Mouse (Mus musculus) midbrain, embryonic 13.5 days (tissue): ENCODE data around the gene Sesn3. TPM values are rescaled to one million over a fixed set of nuclear protein-coding genes. Genes with fewer than 3 reads are reported as not detected.
A peak's percentile ranks its signal among the peaks of the same experiment; 100 is the strongest.

Source experiments
- ATAC-seq: fragments of 200-750 bp; cut with Nextera tagmentation; 2 replicates; pipeline ENCODE4 v1.8.0; 2017; ENCODE audit warnings: mild to moderate bottlenecking, moderate TSS enrichment, moderate library complexity
- H3K27ac ChIP-seq: fragments of 300-500 bp; sonication (generic); 2 replicates; pipeline ENCODE4 v1.5.1; 2015; ENCODE audit warnings: inconsistent platforms, mild to moderate bottlenecking, moderate library complexity
- H3K27me3 ChIP-seq: fragments of 300-500 bp; sonication (generic); 2 replicates; pipeline ENCODE4 v1.6.1; 2015; ENCODE audit warnings: mild to moderate bottlenecking, inconsistent platforms
- H3K36me3 ChIP-seq: fragments of 300-500 bp; sonication (generic); 2 replicates; pipeline ENCODE4 v1.6.1; 2015; ENCODE audit warnings: mild to moderate bottlenecking, inconsistent platforms
- H3K4me1 ChIP-seq: fragments of 300-500 bp; sonication (generic); replicated peaks from 2 replicates; pipeline ENCODE4 v1.6.1; 2015; ENCODE audit warnings: inconsistent platforms
- H3K4me2 ChIP-seq: fragments of 300-500 bp; sonication (generic); replicated peaks from 2 replicates; pipeline ENCODE4 v1.6.1; 2015; ENCODE audit warnings: moderate library complexity, mild to moderate bottlenecking, inconsistent platforms
- H3K4me3 ChIP-seq: fragments of 300-500 bp; sonication (generic); replicated peaks from 2 replicates; pipeline ENCODE4 v1.5.1; 2015; ENCODE audit warnings: mild to moderate bottlenecking, inconsistent platforms
- H3K9ac ChIP-seq: fragments of 300-500 bp; sonication (generic); replicated peaks from 2 replicates; pipeline ENCODE4 v1.6.1; 2015; ENCODE audit warnings: mild to moderate bottlenecking, inconsistent platforms
- H3K9me3 ChIP-seq: fragments of 300-500 bp; sonication (generic); 2 replicates; pipeline ENCODE4 v1.6.1; 2016; ENCODE audit warnings: mild to moderate bottlenecking, inconsistent platforms
- WGBS: fragments of 180-500 bp; shearing (Covaris S2); methylation state at CpG from one replicate; pipeline ENCODE4 v1.1.7; 2015; 5-methylcytosine and 5-hydroxymethylcytosine counted together
- polyA plus RNA-seq: library from polyadenylated mRNA; unstranded; fragments of >200 nt; fragmentation: Nextera tagmentation; extraction: Ambion mirVana; gene quantifications from 2 replicates; pipeline ENCODE4 v1.2.1, GENCODE M21; 2015

Sesn3 gene
- polyA plus RNA-seq, 1 experiment from 2014 or later: 18.8 TPM

- no peak for ATAC-seq
- Histone ChIP-seq H3K4me2 (no peak overlapping the region), H3K27ac (no peak overlapping the region), H3K4me1 (peaks cover 14% of the 10 kb centered on the region; the same call in 1 of the 2 replicates), H3K36me3 (no peaks in the 10 kb centered on the region), H3K27me3 (no peaks in the 10 kb centered on the region), H3K9ac (no peak overlapping the region), H3K9me3 (no peaks in the 10 kb centered on the region), H3K4me3 (no peak overlapping the region)
Measured at GRCm38 (mm10) chr9:14288500-14288899, 13.6 kb downstream of the Sesn3 start.

DNA sequence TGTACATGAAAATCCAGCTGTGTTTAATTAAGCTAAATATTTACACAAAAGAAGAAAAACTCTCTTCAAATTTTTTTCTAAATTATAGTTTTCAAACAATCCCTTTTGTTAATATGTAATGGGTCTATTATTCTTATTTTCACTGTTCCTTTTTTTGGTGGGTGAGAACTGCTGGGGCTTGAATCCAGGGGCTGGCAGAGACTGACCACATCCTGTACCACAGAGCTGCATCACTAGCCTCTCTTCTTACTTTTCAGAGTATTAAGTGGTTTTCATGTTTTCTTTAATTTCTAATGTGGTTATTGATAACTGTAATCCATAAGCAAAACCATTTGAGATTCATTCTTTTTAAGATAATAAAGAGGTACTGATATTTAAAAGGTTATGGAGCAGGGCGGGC, 19.0 kb downstream of the Sesn3 start:
- Histone ChIP-seq H3K27me3 (no peaks in the 10 kb centered on the region), H3K9me3 (no peaks in the 10 kb centered on the region), H3K9ac (no peak overlapping the region), H3K4me3 (no peak overlapping the region), H3K4me2 (no peak overlapping the region), H3K27ac (no peak overlapping the region), H3K4me1 (peaks cover 8% of the 10 kb centered on the region; the same call in 1 of the 2 replicates), H3K36me3 (no peaks in the 10 kb centered on the region)
- ATAC-seq: no peak
- WGBS: 97% methylated on average over 1 of the region's 1 CpGs

DNA sequence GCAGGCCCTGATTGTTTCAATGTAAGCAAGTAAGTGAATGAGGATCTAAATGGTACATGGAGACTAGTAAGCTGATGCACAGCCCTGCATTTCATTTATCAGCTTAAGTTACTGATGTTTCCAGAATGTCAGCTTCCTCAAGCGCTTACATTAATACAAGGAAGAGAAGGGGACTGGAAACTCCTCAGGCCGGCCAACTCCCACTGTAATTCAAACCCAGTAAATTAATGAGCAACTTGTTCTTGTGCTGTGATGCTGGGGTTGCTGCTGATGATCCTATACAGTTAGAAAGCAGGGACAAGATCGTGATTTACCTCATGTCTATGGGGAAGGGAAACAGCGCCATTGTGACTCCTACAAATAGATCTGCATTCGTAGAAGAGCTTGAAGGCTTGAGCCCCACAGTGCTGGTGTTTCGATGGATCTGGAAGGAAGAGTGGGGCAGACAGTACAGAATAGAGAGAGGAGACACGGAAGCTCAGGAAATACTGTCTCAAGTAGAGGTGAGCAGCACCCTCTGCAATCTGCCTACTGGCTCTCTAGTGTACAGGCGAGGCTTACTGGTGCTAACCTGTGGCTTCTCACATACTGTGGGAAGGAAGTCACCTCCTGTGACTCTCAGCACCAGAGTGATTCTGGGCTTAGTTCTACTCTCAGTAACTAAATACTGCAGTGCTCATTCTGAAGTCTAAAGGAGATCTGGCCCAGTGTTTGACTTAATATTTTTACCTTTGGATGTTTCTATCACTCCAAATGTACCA, 21.0 kb downstream of the Sesn3 start:
- Histone ChIP-seq H3K9me3 (no peaks in the 10 kb centered on the region), H3K4me2 (no peak overlapping the region), H3K4me1 (0 out of 2 replicates have a peak, but pooled peaks cover 2% of the 10 kb centered on the region), H3K36me3 (no peaks in the 10 kb centered on the region), H3K4me3 (no peak overlapping the region), H3K27me3 (no peaks in the 10 kb centered on the region), H3K27ac (no peak overlapping the region), H3K9ac (no peak overlapping the region)
- 96% methylated on average over 8 of the region's 8 CpGs for WGBS
- ATAC-seq: no peak

GRCm38 (mm10) chr9:14297204-14297603, 22.3 kb downstream of the Sesn3 start:
- H3K27ac ChIP-seq: no peak overlapping the region

GRCm38 (mm10) chr9:14299819-14300218, 25.0 kb downstream of the Sesn3 start:
- Histone ChIP-seq H3K4me1 (peaks cover 11% of the 10 kb centered on the region), H3K27me3 (no peaks in the 10 kb centered on the region), H3K9ac (no peak overlapping the region), H3K9me3 (no peaks in the 10 kb centered on the region), H3K27ac (no peak overlapping the region), H3K4me2 (no peak overlapping the region), H3K36me3 (no peaks in the 10 kb centered on the region), H3K4me3 (no peak overlapping the region)
- no peak for ATAC-seq

More at GRCm38 (mm10) chr9:14297204-14297603, 22.3 kb downstream of the Sesn3 start:
- no peaks in the 10 kb centered on the region for H3K36me3 ChIP-seq
- H3K4me3 ChIP-seq: no peak overlapping the region
- no peak overlapping the region for H3K9ac ChIP-seq
- ATAC-seq: no peak
- 91% methylated on average over 5 of the region's 5 CpGs for WGBS
- H3K9me3 ChIP-seq: no peaks in the 10 kb centered on the region
- H3K4me1 ChIP-seq: 0 out of 2 replicates have a peak, but pooled peaks cover 2% of the 10 kb centered on the region
- no peaks in the 10 kb centered on the region for H3K27me3 ChIP-seq
- no peak overlapping the region for H3K4me2 ChIP-seq

- ATAC-seq: no peak
- no peaks in the 10 kb centered on the region for H3K36me3 ChIP-seq
- H3K9ac ChIP-seq: no peak overlapping the region
- H3K27me3 ChIP-seq: no peaks in the 10 kb centered on the region
- H3K4me1 ChIP-seq: peaks cover 13% of the 10 kb centered on the region
- no peaks in the 10 kb centered on the region for H3K9me3 ChIP-seq
- no peak overlapping the region for H3K4me3 ChIP-seq
- WGBS: 79% methylated on average over 6 of the region's 6 CpGs
- H3K27ac ChIP-seq: no peak overlapping the region
- H3K4me2 ChIP-seq: no peak overlapping the region
Measured at GRCm38 (mm10) chr9:14300795-14301194, 25.9 kb downstream of the Sesn3 start.

GRCm38 (mm10) chr9:14304262-14304968, 29.5 kb downstream of the Sesn3 start:
- Histone ChIP-seq H3K27me3 (no peaks in the 10 kb centered on the region), H3K9me3 (no peaks in the 10 kb centered on the region), H3K4me3 (no peak overlapping the region), H3K4me1 (peaks cover 13% of the 10 kb centered on the region), H3K9ac (no peak overlapping the region), H3K27ac (no peak overlapping the region), H3K4me2 (no peak overlapping the region), H3K36me3 (peaks cover 12% of the 10 kb centered on the region)
- ATAC-seq: peak; percentile 83
- 31% methylated on average over 9 of the region's 9 CpGs for WGBS

DNA sequence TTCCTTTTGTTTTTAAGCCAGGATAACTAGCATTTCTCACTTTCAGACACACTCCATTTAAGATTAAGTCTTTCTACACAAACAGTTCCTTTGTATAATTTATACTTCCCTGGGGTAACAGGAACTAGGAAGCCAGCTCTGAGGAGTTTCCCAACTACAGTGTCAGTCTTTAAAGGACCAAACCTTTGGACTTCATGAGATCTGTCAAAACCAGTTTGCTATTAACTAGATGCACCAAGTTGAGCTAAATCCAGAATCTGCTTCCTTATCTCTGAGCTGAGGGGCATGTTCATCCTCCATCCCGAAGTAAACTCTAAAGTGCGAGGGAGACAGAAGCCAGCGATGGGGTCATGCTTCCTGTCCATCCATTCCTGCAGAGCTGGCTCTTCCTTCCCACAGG, 32.5 kb downstream of the Sesn3 start:
- Histone ChIP-seq H3K4me1 (peaks cover 13% of the 10 kb centered on the region), H3K27me3 (no peaks in the 10 kb centered on the region), H3K9ac (no peak overlapping the region), H3K9me3 (no peaks in the 10 kb centered on the region), H3K4me3 (no peak overlapping the region), H3K27ac (no peak overlapping the region), H3K4me2 (no peak overlapping the region), H3K36me3 (peaks cover 30% of the 10 kb centered on the region)
- ATAC-seq: no peak
- WGBS: 94% methylated on average over 3 of the region's 3 CpGs

DNA sequence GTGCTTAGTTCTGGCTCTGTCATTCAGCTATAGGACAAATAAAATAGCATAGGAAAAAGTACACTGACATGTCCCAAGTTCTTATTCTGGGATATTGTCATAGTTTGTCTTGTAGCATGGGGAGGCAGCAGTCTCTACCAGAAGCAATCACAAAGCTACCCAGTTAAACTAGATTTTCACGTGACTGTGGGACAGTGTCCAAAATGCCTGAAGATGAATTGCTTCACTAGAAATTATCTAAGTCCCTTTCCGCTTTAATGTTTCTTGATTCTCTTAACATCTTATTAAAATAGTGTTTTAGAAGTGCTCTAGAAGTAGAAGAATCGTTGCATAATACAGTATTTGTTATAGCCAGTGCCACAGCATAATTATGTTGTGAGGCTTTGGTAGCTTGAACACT, 39.1 kb downstream of the Sesn3 start:
- Histone ChIP-seq H3K9ac (no peak overlapping the region), H3K4me3 (no peak overlapping the region), H3K36me3 (peaks cover 61% of the 10 kb centered on the region), H3K4me2 (no peak overlapping the region), H3K4me1 (no peaks in the 10 kb centered on the region), H3K9me3 (no peaks in the 10 kb centered on the region), H3K27me3 (no peaks in the 10 kb centered on the region), H3K27ac (no peak overlapping the region)
- ATAC-seq: no peak
- 89% methylated on average over 3 of the region's 3 CpGs for WGBS

DNA sequence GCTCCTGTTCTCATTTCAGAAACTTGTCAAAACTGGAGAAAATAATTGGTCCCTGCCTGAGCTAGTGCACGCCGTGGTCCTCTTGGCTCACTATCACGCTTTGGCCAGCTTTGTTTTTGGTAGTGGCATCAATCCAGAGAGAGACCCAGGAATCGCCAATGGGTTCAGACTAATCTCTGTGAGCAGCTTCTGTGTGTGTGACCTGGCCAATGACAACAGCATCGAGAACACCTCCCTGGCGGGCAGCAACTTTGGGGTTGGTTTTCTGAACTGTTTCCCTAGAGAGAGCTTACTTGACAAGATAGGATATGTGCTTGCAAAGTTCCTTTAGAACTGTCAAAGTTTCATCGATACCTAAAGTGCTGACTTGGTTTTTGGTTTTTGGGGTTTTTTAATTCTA, 39.6 kb downstream of the Sesn3 start:
- 93% methylated on average over 7 of the region's 7 CpGs for WGBS
- Histone ChIP-seq H3K4me2 (no peak overlapping the region), H3K9me3 (no peaks in the 10 kb centered on the region), H3K4me3 (no peak overlapping the region), H3K9ac (no peak overlapping the region), H3K27ac (no peak overlapping the region), H3K36me3 (peaks cover 59% of the 10 kb centered on the region), H3K27me3 (no peaks in the 10 kb centered on the region), H3K4me1 (no peaks in the 10 kb centered on the region)
- ATAC-seq: no peak

DNA sequence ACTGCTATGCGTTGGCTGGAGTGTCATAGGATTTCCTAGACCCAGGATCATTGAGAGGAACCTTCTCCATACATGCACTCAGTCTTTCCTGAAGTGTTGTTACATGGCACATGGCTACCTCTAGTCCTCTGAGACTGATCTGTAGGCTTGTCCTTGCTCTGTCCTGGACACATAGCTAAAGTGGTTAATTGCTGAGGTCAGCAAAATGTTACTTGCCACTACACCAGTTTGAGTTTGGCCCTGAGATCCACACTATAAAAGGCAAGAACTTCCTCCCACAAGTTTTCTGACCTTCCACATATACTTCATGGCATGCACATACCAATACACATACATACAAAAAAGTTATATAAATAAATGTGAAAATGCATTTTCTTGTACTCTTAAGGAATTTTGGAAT, 41.8 kb downstream of the Sesn3 start:
- Histone ChIP-seq H3K4me2 (no peak overlapping the region), H3K9me3 (no peaks in the 10 kb centered on the region), H3K27ac (no peak overlapping the region), H3K27me3 (no peaks in the 10 kb centered on the region), H3K4me1 (no peaks in the 10 kb centered on the region), H3K4me3 (no peak overlapping the region), H3K9ac (no peak overlapping the region), H3K36me3 (peaks cover 55% of the 10 kb centered on the region)
- ATAC-seq: no peak
- 96% methylated on average over 1 of the region's 1 CpGs for WGBS

GRCm38 (mm10) chr9:14335829-14336228, 61.0 kb downstream of the Sesn3 start:
- Histone ChIP-seq H3K4me3 (no peak overlapping the region), H3K4me1 (no peaks in the 10 kb centered on the region), H3K36me3 (peaks cover 7% of the 10 kb centered on the region), H3K9me3 (no peaks in the 10 kb centered on the region), H3K9ac (no peak overlapping the region), H3K27me3 (no peaks in the 10 kb centered on the region), H3K27ac (no peak overlapping the region), H3K4me2 (no peak overlapping the region)
- ATAC-seq: no peak
- 80% methylated on average over 4 of the region's 4 CpGs for WGBS
